Mouse (Mus musculus) embryonic facial prominence, embryonic 14.5 days (tissue): Measurements from ENCODE around the gene Nrcam. TPM values are rescaled to one million over a fixed set of nuclear protein-coding genes. Genes with fewer than 3 reads are reported as not detected.
A peak's percentile ranks its signal among the peaks of the same experiment; 100 is the strongest.

Source experiments
- ATAC-seq: fragments of 200-750 bp; cut with Nextera tagmentation; 2 replicates; pipeline ENCODE4 v1.8.0; 2017; ENCODE audit warnings: low read depth, moderate number of reproducible peaks, moderate TSS enrichment
- DNase-seq: peaks from one replicate; pipeline ENCODE4 v3.0.0-alpha.2; 2015; ENCODE audit warnings: low spot score
- H3K27ac ChIP-seq: fragments of 300-500 bp; sonication (generic); replicated peaks from 2 replicates; pipeline ENCODE4 v1.5.1; 2014; ENCODE audit warnings: low read depth, mild to moderate bottlenecking, low read length, moderate library complexity
- H3K27me3 ChIP-seq: fragments of 300-500 bp; sonication (generic); replicated peaks from 2 replicates; pipeline ENCODE4 v1.6.1; 2014; ENCODE audit warnings: low read length; ENCODE audit not compliant: control insufficient read depth, insufficient read depth
- H3K36me3 ChIP-seq: fragments of 300-500 bp; sonication (generic); 2 replicates; pipeline ENCODE4 v1.6.1; 2014; ENCODE audit warnings: low read length, mixed read lengths; ENCODE audit not compliant: control insufficient read depth, insufficient read depth
- H3K4me1 ChIP-seq: fragments of 300-500 bp; sonication (generic); 2 replicates; pipeline ENCODE4 v1.6.1; 2014; ENCODE audit warnings: antibody characterized with exemption, low read length; ENCODE audit not compliant: control insufficient read depth, insufficient read depth
- H3K4me2 ChIP-seq: fragments of 300-500 bp; sonication (generic); 2 replicates; pipeline ENCODE4 v1.6.1; 2014; ENCODE audit warnings: low read depth, mild to moderate bottlenecking, low read length, moderate library complexity, mixed read lengths
- H3K4me3 ChIP-seq: fragments of 300-500 bp; sonication (generic); 2 replicates; pipeline ENCODE4 v1.5.1; 2014; ENCODE audit warnings: low read depth, mild to moderate bottlenecking, low read length
- H3K9ac ChIP-seq: fragments of 300-500 bp; sonication (generic); 2 replicates; pipeline ENCODE4 v1.6.1; 2014; ENCODE audit warnings: low read depth, mild to moderate bottlenecking, low read length, moderate library complexity, mixed read lengths
- H3K9me3 ChIP-seq: fragments of 300-500 bp; sonication (generic); 2 replicates; pipeline ENCODE4 v1.6.1; 2016; ENCODE audit warnings: low read length; ENCODE audit not compliant: control insufficient read depth
- WGBS: fragments of 180-500 bp; shearing (Covaris S2); extraction: QIAGEN DNeasy Blood & Tissue Kit; methylation state at CpG from one replicate; pipeline ENCODE4 v1.1.7; 2014; 5-methylcytosine and 5-hydroxymethylcytosine counted together
- polyA plus RNA-seq: library from polyadenylated mRNA; unstranded; fragments of >200 nt; fragmentation: Nextera tagmentation; extraction: Ambion mirVana; gene quantifications from 2 replicates; pipeline ENCODE4 v1.2.1, GENCODE M21; 2014

Gene Nrcam
- polyA plus RNA-seq, 1 experiment from 2014 or later, result 8.7 TPM

DNA sequence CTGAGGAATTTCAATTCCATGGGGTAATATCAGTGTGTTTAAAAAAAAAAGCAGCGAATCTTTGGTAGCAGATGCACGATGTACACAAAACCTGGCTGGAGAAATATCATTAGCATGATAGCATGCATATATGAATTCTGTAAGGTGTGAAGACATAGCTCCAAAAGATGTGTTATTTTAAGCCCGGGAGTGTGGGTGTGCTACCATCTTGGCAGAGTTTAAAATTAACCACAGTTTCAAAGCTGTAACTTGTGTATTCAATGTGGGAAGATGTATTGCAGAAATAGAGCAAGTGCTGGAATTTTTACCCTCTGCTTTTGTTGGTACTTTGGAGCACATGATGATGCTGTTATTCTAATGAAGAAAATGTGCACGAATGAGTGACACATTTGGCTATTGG, 81.1 kb downstream of the Nrcam start:
- Histone ChIP-seq H3K4me3 (no peak overlapping the region), H3K4me2 (no peak overlapping the region), H3K4me1 (no peaks in the 10 kb centered on the region), H3K36me3 (no peaks in the 10 kb centered on the region), H3K27me3 (no peaks in the 10 kb centered on the region), H3K9me3 (no peaks in the 10 kb centered on the region), H3K27ac (no peak overlapping the region), H3K9ac (no peak overlapping the region)
- 79% methylated on average over 4 of the region's 4 CpGs for WGBS
- DNase-seq, result no peak
- no peak for ATAC-seq

DNA sequence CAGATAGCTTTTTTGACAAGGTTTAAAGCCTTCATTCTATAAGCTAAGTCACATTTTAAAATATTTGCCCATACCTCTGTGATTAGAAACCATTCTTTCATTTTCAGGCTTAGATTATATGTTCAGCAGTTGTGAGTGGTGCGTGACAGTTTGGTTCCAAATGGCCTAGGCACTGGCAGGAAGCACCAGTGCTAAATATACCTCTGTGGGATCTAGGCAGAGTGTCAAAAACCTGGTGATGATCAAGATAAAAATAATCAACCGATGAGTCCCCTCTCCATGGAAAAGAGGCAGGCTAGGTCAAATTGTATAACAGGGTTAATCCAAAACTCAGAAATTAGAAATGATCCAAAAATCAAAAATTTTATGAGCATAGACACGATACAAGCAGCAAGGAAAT, 82.3 kb downstream of the Nrcam start:
- no peak for DNase-seq
- no peaks in the 10 kb centered on the region for H3K9me3 ChIP-seq
- H3K36me3 ChIP-seq, result no peaks in the 10 kb centered on the region
- no peaks in the 10 kb centered on the region for H3K27me3 ChIP-seq
- no peak overlapping the region for H3K4me2 ChIP-seq
- H3K27ac ChIP-seq, result no peak overlapping the region
- no peaks in the 10 kb centered on the region for H3K4me1 ChIP-seq
- no peak overlapping the region for H3K4me3 ChIP-seq
- 77% methylated on average over 3 of the region's 3 CpGs for WGBS
- no peak for ATAC-seq
- H3K9ac ChIP-seq, result no peak overlapping the region

DNA sequence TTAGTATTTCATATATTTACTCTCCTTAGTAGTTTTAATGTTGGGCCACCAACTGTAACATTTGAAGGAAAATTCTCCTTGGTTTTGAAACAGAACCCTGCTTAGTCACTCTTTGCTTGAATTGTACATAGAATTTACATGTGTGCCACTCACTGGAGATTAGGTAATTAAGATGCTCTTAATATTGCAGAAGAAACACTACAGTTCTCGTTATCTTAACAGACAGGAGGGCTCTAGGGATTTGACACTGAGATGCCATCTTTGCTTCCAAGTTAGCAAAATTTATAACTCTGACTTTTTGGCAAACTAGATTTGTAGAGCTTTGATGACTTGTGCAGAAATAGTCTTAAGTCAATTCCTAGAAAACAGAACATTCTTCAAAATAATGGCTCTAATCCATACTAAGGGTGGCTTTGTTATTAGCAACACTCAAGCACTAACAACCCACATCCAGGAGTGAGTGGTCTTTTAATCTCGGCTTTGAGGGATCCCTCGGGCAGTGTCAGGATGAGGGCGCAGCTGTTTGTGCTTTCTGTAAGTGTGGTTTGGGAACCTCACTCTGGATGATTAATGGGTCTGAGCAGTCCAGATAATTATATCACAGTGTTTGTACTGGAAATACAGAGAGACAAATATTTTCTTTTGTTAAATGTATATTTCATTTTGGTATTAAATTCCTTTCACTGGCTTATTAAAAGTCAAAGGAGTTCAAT, 93.6 kb downstream of the Nrcam start:
- no peak overlapping the region for H3K4me2 ChIP-seq
- no peak for ATAC-seq
- no peaks in the 10 kb centered on the region for H3K27me3 ChIP-seq
- no peak overlapping the region for H3K4me3 ChIP-seq
- no peak overlapping the region for H3K9ac ChIP-seq
- H3K4me1 ChIP-seq, result no peaks in the 10 kb centered on the region
- no peaks in the 10 kb centered on the region for H3K9me3 ChIP-seq
- H3K27ac ChIP-seq, result no peak overlapping the region
- no peaks in the 10 kb centered on the region for H3K36me3 ChIP-seq
- 43% methylated on average over 4 of the region's 4 CpGs for WGBS
- DNase-seq, result no peak

DNA sequence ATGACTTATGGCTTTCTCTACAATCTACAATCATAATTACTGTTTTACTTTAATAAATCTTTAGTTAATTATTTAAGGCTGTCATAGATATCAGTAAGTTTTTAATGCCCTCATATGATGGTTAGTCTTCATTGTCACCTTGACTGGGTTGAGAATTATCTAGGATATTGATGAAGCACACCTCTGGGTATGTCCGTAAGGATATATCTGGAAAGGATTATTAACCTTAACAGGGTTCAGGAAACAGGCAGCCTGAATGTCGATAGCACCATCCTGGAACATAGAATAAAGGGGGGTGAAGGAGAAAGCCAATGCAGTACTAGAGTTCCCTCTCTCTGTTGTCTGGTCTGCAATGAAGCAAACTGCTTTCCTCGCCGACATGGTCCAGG, 94.2 kb downstream of the Nrcam start:
- no peak overlapping the region for H3K9ac ChIP-seq
- H3K27me3 ChIP-seq, result no peaks in the 10 kb centered on the region
- H3K9me3 ChIP-seq, result no peaks in the 10 kb centered on the region
- no peak for DNase-seq
- H3K27ac ChIP-seq, result no peak overlapping the region
- 82% methylated on average over 4 of the region's 4 CpGs for WGBS
- ATAC-seq, result no peak
- H3K4me1 ChIP-seq, result no peaks in the 10 kb centered on the region
- no peaks in the 10 kb centered on the region for H3K36me3 ChIP-seq
- no peak overlapping the region for H3K4me2 ChIP-seq
- no peak overlapping the region for H3K4me3 ChIP-seq

DNA sequence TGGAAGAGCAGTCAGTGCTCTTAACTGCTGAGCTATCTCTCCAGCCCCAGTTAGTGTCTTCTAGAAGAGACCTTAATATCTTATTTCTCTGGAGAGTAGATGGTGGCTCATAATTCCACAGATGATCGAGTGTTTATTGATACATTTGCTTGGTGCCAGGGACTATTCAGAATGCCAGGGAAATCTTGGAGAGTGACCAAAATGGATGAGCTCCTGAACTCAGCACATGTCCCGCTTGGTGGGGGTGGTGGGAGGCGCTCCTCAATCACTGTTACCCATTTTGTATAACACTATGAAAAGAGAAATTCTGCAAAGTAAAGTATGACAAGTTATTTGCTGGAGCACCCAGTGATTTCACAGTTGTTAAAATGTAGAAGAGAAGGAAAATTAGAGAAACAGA, 95.3 kb downstream of the Nrcam start:
- H3K27ac ChIP-seq, result no peak overlapping the region
- ATAC-seq (no peak), DNase-seq (no peak)
- H3K36me3 ChIP-seq, result no peaks in the 10 kb centered on the region
- H3K9ac ChIP-seq, result no peak overlapping the region
- 89% methylated on average over 3 of the region's 3 CpGs for WGBS
- no peaks in the 10 kb centered on the region for H3K9me3 ChIP-seq
- no peaks in the 10 kb centered on the region for H3K27me3 ChIP-seq
- no peak overlapping the region for H3K4me2 ChIP-seq
- H3K4me3 ChIP-seq, result no peak overlapping the region
- no peaks in the 10 kb centered on the region for H3K4me1 ChIP-seq

DNA sequence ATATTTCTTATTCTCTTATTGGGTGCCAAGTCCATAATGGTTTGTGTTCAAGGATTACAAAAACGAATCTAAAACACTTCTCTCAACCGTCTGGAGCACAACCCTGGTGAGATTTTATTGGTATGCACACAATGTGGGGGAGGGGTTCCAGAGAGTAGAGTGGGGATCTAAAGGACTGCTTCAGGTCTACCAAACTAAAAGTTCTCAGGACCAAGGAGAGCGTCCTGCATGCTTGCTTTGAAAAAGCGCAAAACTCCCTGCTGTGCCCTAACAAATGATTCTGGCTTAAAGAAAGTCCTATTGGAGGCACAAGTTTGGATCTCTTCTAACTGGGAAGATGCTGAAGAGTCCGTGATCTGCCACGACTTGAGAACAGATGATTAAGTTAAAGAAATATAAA, 96.4 kb downstream of the Nrcam start:
- WGBS, result 5% methylated on average over 6 of the region's 6 CpGs
- ATAC-seq, result no peak
- H3K27ac ChIP-seq, result no peak overlapping the region
- H3K4me2 ChIP-seq, result no peak overlapping the region
- no peaks in the 10 kb centered on the region for H3K27me3 ChIP-seq
- no peak overlapping the region for H3K9ac ChIP-seq
- peak; percentile 84 for DNase-seq
- no peaks in the 10 kb centered on the region for H3K9me3 ChIP-seq
- no peaks in the 10 kb centered on the region for H3K4me1 ChIP-seq
- no peaks in the 10 kb centered on the region for H3K36me3 ChIP-seq
- no peak overlapping the region for H3K4me3 ChIP-seq

DNA sequence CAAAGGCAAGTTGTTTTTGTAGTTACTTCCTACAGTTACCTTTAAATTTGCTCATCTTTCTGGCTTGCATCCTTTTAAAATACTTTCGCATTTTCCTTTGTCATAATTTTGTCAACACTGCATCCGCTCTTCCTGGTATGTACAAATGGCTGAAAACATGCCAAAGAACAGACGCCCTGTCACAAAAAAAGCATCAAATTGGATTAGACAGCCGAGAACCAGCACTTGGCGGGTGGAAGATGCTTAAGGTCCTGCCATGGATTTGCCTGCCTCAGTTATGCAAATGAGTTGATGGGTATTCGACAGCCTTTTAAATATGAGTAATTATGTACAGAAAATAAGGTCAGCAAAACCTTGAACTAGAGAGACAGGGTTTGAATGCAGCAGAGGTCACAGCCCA, 101.7 kb downstream of the Nrcam start:
- no peak overlapping the region for H3K27ac ChIP-seq
- ATAC-seq (no peak), DNase-seq (no peak)
- H3K4me2 ChIP-seq, result no peak overlapping the region
- 67% methylated on average over 6 of the region's 6 CpGs for WGBS
- H3K36me3 ChIP-seq, result no peaks in the 10 kb centered on the region
- no peaks in the 10 kb centered on the region for H3K9me3 ChIP-seq
- peaks cover 4% of the 10 kb centered on the region; the same call in 1 of the 2 replicates for H3K4me1 ChIP-seq
- H3K9ac ChIP-seq, result no peak overlapping the region
- no peaks in the 10 kb centered on the region for H3K27me3 ChIP-seq
- H3K4me3 ChIP-seq, result no peak overlapping the region

DNA sequence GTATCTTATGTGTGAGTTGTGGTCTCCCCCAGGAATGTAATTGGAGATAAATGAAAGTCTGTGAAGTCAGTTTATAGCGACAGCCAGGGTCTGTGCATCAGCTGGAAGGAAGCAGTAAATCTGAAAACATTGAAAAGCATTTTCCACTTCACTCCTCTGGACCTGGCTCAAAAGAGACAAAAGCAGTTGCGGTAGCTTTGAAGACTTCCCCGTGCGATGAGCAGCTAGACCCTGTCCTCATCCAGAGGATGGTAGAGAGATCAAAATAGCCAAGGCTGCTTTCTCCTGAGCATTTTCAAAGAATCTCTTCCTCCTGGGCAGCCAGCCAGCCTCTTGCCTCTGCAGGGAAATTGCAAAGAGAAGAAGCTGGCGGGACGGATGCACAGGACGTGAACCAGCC, 102.3 kb downstream of the Nrcam start:
- 54% methylated on average over 7 of the region's 7 CpGs for WGBS
- DNase-seq, result no peak

DNA sequence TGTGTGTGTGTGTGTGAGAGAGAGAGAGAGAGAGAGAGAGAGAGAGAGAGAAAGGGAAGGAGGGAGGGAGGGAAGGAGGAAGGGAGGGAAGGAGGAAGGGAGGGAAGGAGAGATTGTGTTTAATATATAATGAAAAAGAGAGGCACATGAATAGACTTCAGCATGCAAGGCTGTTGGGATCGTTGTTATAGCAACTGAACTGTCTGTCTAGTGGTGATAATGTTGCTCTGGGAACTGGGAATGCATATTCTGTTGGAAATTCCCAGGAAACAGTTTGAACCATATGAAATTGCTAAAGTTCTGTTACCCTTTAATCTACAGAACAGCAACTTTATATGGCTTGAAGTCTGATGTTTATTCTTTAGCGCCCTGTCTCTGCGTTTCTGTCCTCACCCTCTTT, 104.0 kb downstream of the Nrcam start:
- Histone ChIP-seq H3K27ac (no peak overlapping the region), H3K4me3 (no peak overlapping the region), H3K4me1 (peaks cover 4% of the 10 kb centered on the region; the same call in 1 of the 2 replicates), H3K27me3 (no peaks in the 10 kb centered on the region), H3K4me2 (no peak overlapping the region), H3K36me3 (no peaks in the 10 kb centered on the region), H3K9ac (no peak overlapping the region), H3K9me3 (no peaks in the 10 kb centered on the region)
- DNase-seq (no peak), ATAC-seq (no peak)
- WGBS, result 75% methylated on average over 3 of the region's 3 CpGs

More for the DNA sequence above, 102.3 kb downstream of the Nrcam start:
- no peaks in the 10 kb centered on the region for H3K36me3 ChIP-seq
- H3K4me2 ChIP-seq, result no peak overlapping the region
- H3K27me3 ChIP-seq, result no peaks in the 10 kb centered on the region
- no peaks in the 10 kb centered on the region for H3K9me3 ChIP-seq
- ATAC-seq, result no peak
- H3K4me3 ChIP-seq, result no peak overlapping the region
- no peak overlapping the region for H3K27ac ChIP-seq
- H3K4me1 ChIP-seq, result peaks cover 4% of the 10 kb centered on the region; the same call in 1 of the 2 replicates
- no peak overlapping the region for H3K9ac ChIP-seq
